Mouse (Mus musculus) E14TG2a.4 (cell line): ENCODE measurements around the gene Btn1a1.

Experiments used
- CTCF ChIP-seq: conservative IDR thresholded peaks from 2 replicates; pipeline ENCODE4 v1.5.1; 2014; ENCODE audit warnings: low read length
- NANOG ChIP-seq: IDR thresholded peaks from 2 replicates; pipeline ENCODE4 v1.6.1; 2014; ENCODE audit warnings: borderline replicate concordance, low read length, mixed read lengths

DNA sequence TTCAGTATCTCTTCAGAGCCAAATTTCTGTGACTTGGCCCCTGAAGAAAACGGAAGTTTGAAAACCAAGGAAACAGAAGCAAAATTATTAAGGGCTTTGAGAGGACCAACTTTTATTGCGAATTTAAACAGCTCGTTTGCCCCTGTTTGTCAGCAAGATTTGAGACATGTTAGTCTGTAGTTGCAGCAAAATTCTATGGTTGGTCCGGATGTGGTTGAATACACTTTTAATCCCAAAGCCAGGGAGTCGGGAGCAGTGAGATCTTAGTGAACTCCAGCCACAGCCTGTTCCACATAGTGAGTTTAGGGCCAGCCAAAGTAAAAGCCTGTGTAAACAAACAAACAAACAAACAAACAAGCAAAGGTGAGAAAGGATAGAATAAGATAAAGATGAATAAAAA is 32.5 kb downstream of the Btn1a1 start:
- TF ChIP-seq CTCF, result no peak
- TF ChIP-seq NANOG, result no peak
